2 mouse cellular contexts compared by ENCODE assay signal in genomic region chr9:107645153-107645510, GRCm38 (mm10).
TF ChIP-seq lines count a peak whose summit lies in the region.

No protein-coding gene starts in this region.

TF ChIP-seq in CH12.LX, 34 proteins besides CTCF, POLR2A, EP300 and RAD21 (continued from another document):
- TF ChIP-seq MYC (IDR thresholded peaks at IDR 0.05; ENCODE audit: low read depth, low read length) (no peak), ZC3H11A (IDR thresholded peaks at IDR 0.05; ENCODE audit: low read depth, low read length) (no peak), UBTF (IDR thresholded peaks at IDR 0.05; ENCODE audit: low read depth, low read length) (no peak), ELF1 (IDR thresholded peaks at IDR 0.05; ENCODE audit: low read depth, low read length) (no peak), TCF12 (IDR thresholded peaks at IDR 0.05; ENCODE audit: low read depth, low read length) (no peak), MAX (IDR thresholded peaks at IDR 0.05; ENCODE audit: low read length) (no peak), MAZ (IDR thresholded peaks at IDR 0.05; ENCODE audit: low read depth, low read length) (no peak), HCFC1 (IDR thresholded peaks at IDR 0.05; ENCODE audit: low read depth, low read length) (no peak), JUND (conservative IDR thresholded peaks at IDR 0.05; ENCODE audit: low read depth, low read length) (no peak)

TF ChIP-seq in ES-E14, 5 proteins besides CTCF, POLR2A, EP300 and RAD21 (continued from another document):
- no peak for TF ChIP-seq ZNF384 (IDR thresholded peaks at IDR 0.05; ENCODE audit: low read depth, low read length)
